Mouse (Mus musculus): ENCODE measurements around the gene Ncs1.

Ncs1 gene

DNA sequence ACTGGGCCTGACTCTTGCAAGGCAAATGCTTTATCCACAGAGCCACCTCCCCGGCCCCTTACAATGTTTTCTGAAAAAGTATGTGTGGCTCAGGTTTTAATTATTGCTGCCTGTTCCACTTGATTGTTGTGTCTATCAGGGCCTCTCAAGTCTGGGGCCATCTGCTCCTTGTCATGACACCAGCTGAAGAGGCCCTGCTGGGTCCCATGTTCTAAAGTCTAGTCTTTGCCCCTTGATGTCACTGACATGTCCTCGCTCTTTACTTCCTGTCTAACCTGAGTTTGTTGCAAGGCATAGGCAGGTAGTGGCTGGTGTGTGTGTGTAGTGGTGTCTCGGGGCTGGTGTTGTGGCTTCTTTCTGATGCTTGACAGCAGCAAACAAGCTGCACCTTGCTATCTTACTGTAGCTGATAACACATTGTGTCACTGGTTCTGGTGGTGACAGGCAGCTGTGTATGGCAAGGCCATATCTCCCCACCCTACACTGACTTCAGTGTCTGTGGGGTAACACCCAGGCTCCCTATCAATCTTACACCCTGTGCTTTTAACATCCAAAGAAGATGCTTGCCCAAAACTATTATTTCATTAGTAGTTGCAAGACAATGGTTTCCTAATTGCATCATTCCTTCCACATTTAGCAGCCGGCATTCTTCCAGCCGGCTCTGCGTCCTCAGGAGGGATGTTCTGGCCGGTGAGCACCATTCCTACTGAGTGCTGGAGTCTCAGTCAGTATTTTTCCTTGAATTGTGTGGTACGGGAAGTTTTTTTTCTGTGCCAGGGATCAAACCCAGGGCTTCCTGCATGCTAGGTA, 96.3 kb downstream of the Ncs1 start:
- no peak for DNase-seq (ENCODE audit: low read depth)
